Mouse (Mus musculus): Measurements from ENCODE around the gene Gm42906. TPM values are rescaled to one million over a fixed set of nuclear protein-coding genes. Genes with fewer than 3 reads are reported as not detected.
A peak's percentile ranks its signal among the peaks of the same experiment; 100 is the strongest.

Gm42906 gene
- total RNA-seq, 2 experiments from 2014 or later = not detected

DNA sequence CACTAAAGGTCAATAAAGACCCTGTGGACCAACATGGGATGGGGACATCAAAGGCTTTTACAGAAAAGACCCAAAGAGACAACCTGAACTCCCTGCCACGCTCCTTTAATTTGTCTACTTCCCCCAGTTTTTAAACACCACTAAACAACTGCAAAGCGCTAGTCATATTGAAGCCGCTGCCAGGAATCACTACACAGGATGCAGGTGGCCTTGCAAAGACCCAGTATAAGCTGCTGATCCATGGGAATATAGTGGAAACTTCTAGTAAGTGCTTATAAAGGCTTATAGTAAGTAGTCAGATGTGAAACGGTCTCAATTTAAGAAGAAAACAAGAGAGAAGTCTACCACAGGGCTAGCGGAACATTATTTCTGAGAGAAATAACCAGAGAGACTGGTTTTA, 237.2 kb downstream of the Gm42906 start:
- DNase-seq (ENCODE audit: low spot score in 2 of 2) = no peak

GRCm38 (mm10) chr5:151189789-151190378, 238.1 kb downstream of the Gm42906 start:
- peak; percentile 29 to 44 for DNase-seq (ENCODE audit: low spot score in 2 of 2)

DNA sequence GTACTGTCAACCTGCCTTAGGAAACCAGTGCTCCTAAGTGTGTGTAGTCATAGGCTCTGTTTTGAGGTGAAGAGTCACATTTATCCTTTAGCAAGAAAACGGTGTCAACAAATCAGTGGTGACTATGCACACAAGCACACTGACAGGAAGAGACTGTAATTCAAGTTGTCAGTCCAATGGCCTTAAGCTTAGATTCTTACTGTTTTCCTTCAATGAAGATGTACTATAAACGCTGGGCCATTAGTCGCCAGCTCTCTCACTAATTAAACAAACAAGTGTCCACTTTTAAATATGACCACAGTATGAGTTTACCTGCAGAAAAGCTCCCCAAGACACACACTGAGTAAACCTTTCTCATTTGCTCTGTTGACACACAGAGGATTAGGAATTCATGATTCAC, 238.6 kb downstream of the Gm42906 start:
- DNase-seq (ENCODE audit: low spot score in 2 of 2) = no peak

DNA sequence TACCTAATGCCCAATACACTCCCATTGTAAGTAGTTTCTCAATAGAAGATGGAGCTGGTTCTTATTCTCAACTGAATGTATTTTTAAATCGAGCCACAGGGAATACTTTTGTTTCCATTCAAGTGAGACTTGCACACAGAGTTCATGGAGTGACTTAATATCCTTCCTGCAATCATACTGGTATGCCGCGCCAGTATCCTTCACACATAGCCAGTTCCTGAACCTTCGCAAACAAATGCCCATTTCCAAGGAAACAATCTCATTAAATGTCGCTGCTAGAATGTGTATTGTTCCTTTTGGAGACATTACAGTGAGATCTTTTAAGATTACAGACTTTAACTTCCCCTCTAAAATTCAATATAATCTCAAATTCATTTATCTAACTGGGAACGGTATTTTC, 239.3 kb downstream of the Gm42906 start:
- no peak for DNase-seq (ENCODE audit: low spot score in 2 of 2)

DNA sequence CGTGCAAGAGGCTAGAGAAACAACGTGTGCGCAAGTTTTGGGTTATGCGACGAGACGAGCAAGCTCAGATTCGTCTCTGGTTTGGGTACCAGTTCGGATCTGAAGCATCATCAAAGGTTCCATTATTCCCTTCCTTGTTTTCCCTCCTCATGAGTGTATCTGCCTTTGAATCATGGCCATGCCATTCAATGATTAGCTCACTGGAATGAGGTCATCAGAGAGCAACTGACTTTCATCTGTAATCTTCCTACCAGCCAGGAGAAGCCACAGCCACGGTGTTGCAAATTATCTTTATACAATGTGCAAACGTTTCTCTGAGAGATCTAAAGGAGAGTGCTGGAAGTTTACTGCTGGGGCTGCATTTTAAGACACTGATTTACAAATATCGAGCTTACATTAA, 240.6 kb downstream of the Gm42906 start:
- DNase-seq (ENCODE audit: low spot score in 2 of 2) = no peak

DNA sequence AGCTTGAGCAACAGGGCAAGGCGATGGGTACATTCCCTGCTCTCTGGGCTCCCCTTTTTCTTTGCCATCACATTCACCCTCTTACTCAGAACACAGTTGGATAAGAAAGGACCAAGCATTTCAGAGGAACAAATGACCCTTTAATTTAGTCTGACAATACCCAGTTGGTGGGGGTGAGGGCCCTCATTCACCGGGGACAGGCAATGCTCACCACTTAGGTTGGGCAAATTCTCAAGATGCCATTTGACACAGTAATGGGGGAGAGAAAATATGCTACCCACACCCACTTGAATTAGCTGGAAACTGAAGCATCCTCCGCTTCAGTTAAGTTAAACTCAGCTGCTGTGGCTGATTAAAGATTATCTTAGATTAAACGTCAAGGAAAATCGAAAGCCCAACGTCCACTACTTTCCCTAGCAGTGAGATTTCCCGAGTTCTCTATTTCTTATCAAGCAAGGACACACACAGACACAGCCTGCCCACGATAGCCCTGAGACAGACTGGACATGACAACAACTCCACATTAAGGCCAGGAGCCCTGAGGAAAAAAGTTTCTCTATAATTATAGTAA, 242.6 kb downstream of the Gm42906 start:
- no peak for DNase-seq (ENCODE audit: low spot score in 2 of 2)

GRCm38 (mm10) chr5:151183656-151184240, 244.2 kb downstream of the Gm42906 start:
- no peak for DNase-seq (ENCODE audit: low spot score in 2 of 2)

GRCm38 (mm10) chr5:151181288-151181687, 246.7 kb downstream of the Gm42906 start:
- DNase-seq (ENCODE audit: low spot score in 2 of 2) = no peak

GRCm38 (mm10) chr5:151180176-151180785, 247.7 kb downstream of the Gm42906 start:
- DNase-seq (ENCODE audit: low spot score in 2 of 2) = no peak

DNA sequence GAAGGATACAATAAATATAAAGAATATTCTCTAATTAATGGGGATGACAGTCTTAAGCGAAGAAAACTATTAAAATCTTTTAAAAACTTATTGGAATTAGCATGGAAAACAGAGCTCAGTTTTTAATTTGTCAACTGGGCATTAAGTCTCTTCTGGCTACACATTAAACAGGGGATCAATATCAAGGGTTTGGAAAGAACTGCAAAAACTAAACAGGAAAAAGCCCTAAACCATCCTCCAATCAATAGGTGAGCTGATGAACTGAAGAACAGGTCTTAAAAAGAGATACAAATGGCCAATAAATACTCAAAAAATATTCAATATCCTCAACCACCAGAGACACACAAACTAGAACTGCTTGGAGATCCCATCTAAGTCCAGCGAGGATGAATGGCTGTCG, 250.8 kb downstream of the Gm42906 start:
- DNase-seq (ENCODE audit: low spot score in 2 of 2) = no peak

DNA sequence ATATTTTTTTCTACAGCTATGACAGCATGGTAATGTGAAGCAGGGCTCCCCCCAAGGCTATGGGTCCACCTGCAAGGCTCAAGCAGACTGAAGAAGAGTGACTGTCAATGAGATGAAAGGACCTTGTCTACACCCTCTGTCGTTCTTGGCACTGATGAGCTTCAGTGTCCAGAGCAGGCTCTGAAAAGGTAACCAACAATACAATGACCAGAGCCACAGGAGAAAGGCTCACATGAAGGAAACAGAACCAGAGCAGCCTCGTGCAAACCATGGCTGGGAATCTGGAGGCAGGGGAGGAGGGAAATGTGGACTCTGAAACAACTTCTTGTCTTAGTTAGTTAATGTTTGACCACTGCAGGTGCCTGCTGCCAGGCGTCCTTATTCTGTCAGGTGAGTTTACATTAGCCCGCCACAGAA, 252.1 kb downstream of the Gm42906 start:
- DNase-seq (ENCODE audit: low spot score in 2 of 2) = no peak

GRCm38 (mm10) chr5:151174485-151175460, 253.2 kb downstream of the Gm42906 start:
- peak in 1 of 2 experiments; percentile 34 for DNase-seq (ENCODE audit: low spot score in 2 of 2)

- DNase-seq (ENCODE audit: low spot score in 2 of 2) = no peak
Observed at GRCm38 (mm10) chr5:151173774-151174173, 254.2 kb downstream of the Gm42906 start.

DNA sequence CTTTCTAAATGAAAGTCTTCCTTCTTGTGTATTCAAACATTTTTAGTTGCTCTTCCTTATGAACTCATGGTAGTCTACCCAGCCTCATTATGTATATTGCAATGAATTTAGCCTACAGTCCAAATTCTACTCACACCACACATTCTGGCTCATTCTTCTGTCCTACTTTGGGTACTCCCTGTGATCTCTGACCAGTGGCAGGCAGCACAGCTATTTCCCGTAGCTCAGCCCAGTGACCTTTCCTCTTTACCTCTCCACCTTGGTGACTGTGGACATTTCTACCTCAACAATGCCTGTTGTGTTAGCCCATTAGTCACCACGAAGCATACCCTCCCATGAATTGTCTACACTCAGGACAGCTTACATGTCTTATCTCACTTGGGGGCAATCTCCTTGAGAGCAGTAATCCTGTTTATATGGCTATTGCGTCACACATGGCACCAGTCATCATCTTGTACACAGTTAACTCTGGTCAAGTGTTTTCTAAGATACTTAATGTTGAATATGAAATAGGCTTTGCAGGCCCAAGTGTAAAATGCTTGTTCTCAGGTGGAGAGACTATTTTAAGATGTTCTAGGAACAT, 257.7 kb downstream of the Gm42906 start:
- DNase-seq (ENCODE audit: low spot score in 2 of 2) = no peak

DNA sequence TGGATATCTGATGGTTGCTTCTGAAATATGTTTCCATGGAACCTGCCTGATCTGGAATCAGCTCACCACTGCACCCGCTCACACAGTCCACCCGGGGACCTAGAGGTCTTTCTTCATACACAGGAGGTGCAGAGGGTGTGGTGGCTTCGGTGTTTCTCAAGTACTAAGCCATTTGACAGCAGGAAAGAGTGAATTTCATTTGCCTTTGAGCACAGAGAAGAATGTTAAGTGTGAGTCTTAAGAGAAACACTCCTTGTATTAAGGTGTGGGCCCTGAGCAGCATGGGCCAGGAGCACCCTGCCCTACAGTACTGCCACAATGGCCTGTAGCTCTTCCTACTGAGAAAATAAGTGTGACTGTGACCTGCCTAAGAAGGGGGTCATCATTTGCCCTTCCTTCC, 259.8 kb downstream of the Gm42906 start:
- no peak for DNase-seq (ENCODE audit: low spot score in 2 of 2)

DNA sequence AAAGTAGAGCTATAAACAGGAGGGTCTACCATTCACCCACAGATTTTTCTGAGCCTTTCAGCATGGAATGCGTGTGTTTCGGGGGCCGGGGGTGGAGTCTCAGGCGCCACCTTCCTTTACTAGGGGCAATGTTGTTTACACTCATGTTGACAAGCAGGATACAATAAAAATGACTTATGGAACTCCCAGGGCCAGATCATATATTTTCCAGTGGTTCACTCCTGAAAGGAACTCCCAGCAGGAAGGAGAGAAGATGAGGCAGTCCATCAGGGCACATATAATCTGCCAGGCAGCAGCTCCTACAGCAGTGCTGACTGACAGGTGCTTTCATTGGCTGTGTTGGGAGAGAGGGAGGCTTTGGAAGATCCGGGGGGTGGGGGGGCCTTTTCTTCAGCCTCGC, 260.3 kb downstream of the Gm42906 start:
- no peak for DNase-seq (ENCODE audit: low spot score in 2 of 2)

GRCm38 (mm10) chr5:151166266-151166665, 261.7 kb downstream of the Gm42906 start:
- DNase-seq (ENCODE audit: low spot score in 2 of 2) = peak in 1 of 2 experiments; percentile 52

DNA sequence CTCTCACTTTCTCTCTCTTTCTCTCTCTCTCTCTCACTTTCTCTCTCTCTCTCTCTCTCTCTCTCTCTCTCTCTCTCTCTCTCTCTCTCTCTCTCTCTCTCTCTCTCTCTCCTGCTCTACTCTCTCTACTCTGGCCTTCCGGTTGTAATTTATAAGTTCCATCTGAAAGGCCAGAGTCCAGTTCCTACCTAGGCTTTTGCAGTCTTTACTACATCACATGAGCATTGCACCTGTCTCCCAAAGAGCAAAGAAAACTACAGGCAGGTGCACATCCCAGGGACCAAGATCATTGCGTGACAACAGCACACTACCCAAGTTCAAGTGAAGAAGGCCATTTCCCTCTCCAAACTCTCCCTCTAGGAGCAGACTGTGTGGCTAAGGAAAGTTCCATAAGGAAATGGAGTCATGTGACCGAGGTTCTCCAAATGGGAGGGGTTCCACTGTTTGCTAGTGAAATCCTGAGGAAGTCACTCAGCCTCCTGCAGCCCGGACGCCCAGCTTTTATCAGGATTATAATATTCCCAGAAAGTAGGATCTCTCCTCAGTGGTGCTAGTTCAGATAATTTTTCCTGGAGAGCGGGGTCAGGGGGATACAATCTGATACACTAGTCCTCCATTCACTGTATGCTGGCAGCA, 262.5 kb downstream of the Gm42906 start:
- no peak for DNase-seq (ENCODE audit: low spot score in 2 of 2)

- DNase-seq (ENCODE audit: low spot score in 2 of 2) = no peak
Observed at GRCm38 (mm10) chr5:151164815-151165214, 263.1 kb downstream of the Gm42906 start.

- no peak for DNase-seq (ENCODE audit: low spot score in 2 of 2)
Observed at GRCm38 (mm10) chr5:151162642-151163041, 265.3 kb downstream of the Gm42906 start.

All from layer of hippocampus, postnatal 14 days (tissue).